Mouse (Mus musculus): ENCODE measurements around the gene Bean1. TPM values are rescaled to one million over a fixed set of nuclear protein-coding genes. Genes with fewer than 3 reads are reported as not detected.

Gene Bean1
- polyA plus RNA-seq, 1 experiment, result 23.0 TPM

- no peaks in the 10 kb centered on the region for H3K27me3 ChIP-seq (ENCODE audit: control insufficient read depth, insufficient read depth, low read length)
- TF ChIP-seq CTCF (IDR thresholded peaks at IDR 0.05; ENCODE audit: borderline replicate concordance, insufficient read depth, low read depth, low read length), result no peak
- TF ChIP-seq POLR2A (IDR thresholded peaks at IDR 0.05; ENCODE audit: borderline replicate concordance, insufficient read depth, low read length), result no peak
- WGBS, result 98% methylated on average over 4 of the region's 4 CpGs
Observed at GRCm38 (mm10) chr8:104232039-104232438, 61.8 kb downstream of the Bean1 start.

GRCm38 (mm10) chr8:104232919-104233318 lies 62.7 kb downstream of the Bean1 start:
- Histone ChIP-seq H3K27me3 (ENCODE audit: control insufficient read depth, insufficient read depth, low read length) (no peaks in the 10 kb centered on the region), H3K4me3 (replicated peaks; ENCODE audit: insufficient read depth, low read depth, low read length) (no peak overlapping the region), H3K4me1 (ENCODE audit: control insufficient read depth, insufficient read depth, low read length) (no peaks in the 10 kb centered on the region), H3K27ac (ENCODE audit: insufficient read depth, low read length) (no peak overlapping the region)
- DNase-seq, result no peak
- WGBS, result 99% methylated on average over 5 of the region's 5 CpGs
- TF ChIP-seq CTCF (IDR thresholded peaks at IDR 0.05; ENCODE audit: borderline replicate concordance, insufficient read depth, low read depth, low read length), result no peak
- no peak for TF ChIP-seq POLR2A (IDR thresholded peaks at IDR 0.05; ENCODE audit: borderline replicate concordance, insufficient read depth, low read length)

More at GRCm38 (mm10) chr8:104232039-104232438, 61.8 kb downstream of the Bean1 start:
- DNase-seq, result no peak
- Histone ChIP-seq H3K27ac (ENCODE audit: insufficient read depth, low read length) (no peak overlapping the region), H3K4me1 (ENCODE audit: control insufficient read depth, insufficient read depth, low read length) (no peaks in the 10 kb centered on the region), H3K4me3 (replicated peaks; ENCODE audit: insufficient read depth, low read depth, low read length) (no peak overlapping the region)

DNA sequence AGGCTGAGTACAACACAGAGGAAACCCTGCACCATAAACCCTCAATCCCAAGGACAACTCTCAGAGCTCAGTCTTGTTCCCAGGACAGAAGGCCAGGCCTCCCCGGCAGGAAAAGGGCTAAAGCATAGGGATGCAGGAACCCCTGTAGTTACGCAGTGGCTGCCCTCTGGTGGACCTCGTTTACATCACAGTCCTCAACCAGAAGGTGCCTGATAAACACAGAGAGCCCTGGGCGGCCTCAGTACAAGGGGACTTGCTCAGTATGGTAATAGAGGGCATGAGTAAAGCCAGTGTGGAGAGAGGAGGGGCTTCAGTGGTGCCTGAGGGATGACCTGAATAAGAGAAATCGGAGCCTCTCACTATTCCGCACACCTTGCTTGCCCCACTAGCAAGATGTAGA lies 64.3 kb downstream of the Bean1 start:
- DNase-seq, result no peak
- Histone ChIP-seq H3K27me3 (ENCODE audit: control insufficient read depth, insufficient read depth, low read length) (no peaks in the 10 kb centered on the region), H3K4me1 (ENCODE audit: control insufficient read depth, insufficient read depth, low read length) (no peaks in the 10 kb centered on the region), H3K4me3 (replicated peaks; ENCODE audit: insufficient read depth, low read depth, low read length) (no peak overlapping the region), H3K27ac (ENCODE audit: insufficient read depth, low read length) (no peak overlapping the region)
- WGBS, result 53% methylated on average over 6 of the region's 6 CpGs
- TF ChIP-seq CTCF (IDR thresholded peaks at IDR 0.05; ENCODE audit: borderline replicate concordance, insufficient read depth, low read depth, low read length), result no peak
- no peak for TF ChIP-seq POLR2A (IDR thresholded peaks at IDR 0.05; ENCODE audit: borderline replicate concordance, insufficient read depth, low read length)

GRCm38 (mm10) chr8:104239418-104239861 lies 69.2 kb downstream of the Bean1 start:
- no peak for TF ChIP-seq CTCF (IDR thresholded peaks at IDR 0.05; ENCODE audit: borderline replicate concordance, insufficient read depth, low read depth, low read length)
- no peak for TF ChIP-seq POLR2A (IDR thresholded peaks at IDR 0.05; ENCODE audit: borderline replicate concordance, insufficient read depth, low read length)
- no peaks in the 10 kb centered on the region for H3K4me1 ChIP-seq (ENCODE audit: control insufficient read depth, insufficient read depth, low read length)
- H3K27ac ChIP-seq (ENCODE audit: insufficient read depth, low read length), result no peak overlapping the region
- H3K27me3 ChIP-seq (ENCODE audit: control insufficient read depth, insufficient read depth, low read length), result no peaks in the 10 kb centered on the region
- no peak for DNase-seq
- 86% methylated on average over 10 of the region's 10 CpGs for WGBS
- H3K4me3 ChIP-seq (replicated peaks; ENCODE audit: insufficient read depth, low read depth, low read length), result no peak overlapping the region

GRCm38 (mm10) chr8:104242038-104242644 lies 71.9 kb downstream of the Bean1 start:
- Histone ChIP-seq H3K27me3 (ENCODE audit: control insufficient read depth, insufficient read depth, low read length) (no peaks in the 10 kb centered on the region), H3K4me1 (ENCODE audit: control insufficient read depth, insufficient read depth, low read length) (peaks cover 4% of the 10 kb centered on the region; the same call in 1 of the 2 replicates), H3K4me3 (replicated peaks; ENCODE audit: insufficient read depth, low read depth, low read length) (no peak overlapping the region), H3K27ac (ENCODE audit: insufficient read depth, low read length) (no peak overlapping the region)
- TF ChIP-seq POLR2A (IDR thresholded peaks at IDR 0.05; ENCODE audit: borderline replicate concordance, insufficient read depth, low read length) (no peak), CTCF (IDR thresholded peaks at IDR 0.05; ENCODE audit: borderline replicate concordance, insufficient read depth, low read depth, low read length) (no peak)
- 69% methylated on average over 12 of the region's 12 CpGs for WGBS
- no peak for DNase-seq

- no peak overlapping the region for H3K4me3 ChIP-seq (replicated peaks; ENCODE audit: insufficient read depth, low read depth, low read length)
- no peaks in the 10 kb centered on the region for H3K27me3 ChIP-seq (ENCODE audit: control insufficient read depth, insufficient read depth, low read length)
- WGBS, result 89% methylated on average over 4 of the region's 4 CpGs
- H3K4me1 ChIP-seq (ENCODE audit: control insufficient read depth, insufficient read depth, low read length), result peaks cover 4% of the 10 kb centered on the region; the same call in 1 of the 2 replicates
- H3K27ac ChIP-seq (ENCODE audit: insufficient read depth, low read length), result no peak overlapping the region
- DNase-seq, result no peak
- no peak for TF ChIP-seq POLR2A (IDR thresholded peaks at IDR 0.05; ENCODE audit: borderline replicate concordance, insufficient read depth, low read length)
- TF ChIP-seq CTCF (IDR thresholded peaks at IDR 0.05; ENCODE audit: borderline replicate concordance, insufficient read depth, low read depth, low read length), result no peak
Observed at GRCm38 (mm10) chr8:104246621-104247020, 76.4 kb downstream of the Bean1 start.

GRCm38 (mm10) chr8:104247054-104247907 lies 77.0 kb downstream of the Bean1 start:
- Histone ChIP-seq H3K4me3 (replicated peaks; ENCODE audit: insufficient read depth, low read depth, low read length) (peak overlapping the region; percentile 74), H3K27ac (ENCODE audit: insufficient read depth, low read length) (no peak overlapping the region), H3K4me1 (ENCODE audit: control insufficient read depth, insufficient read depth, low read length) (peaks cover 4% of the 10 kb centered on the region; the same call in 1 of the 2 replicates), H3K27me3 (ENCODE audit: control insufficient read depth, insufficient read depth, low read length) (no peaks in the 10 kb centered on the region)
- 72% methylated on average over 22 of the region's 22 CpGs for WGBS
- no peak for DNase-seq
- TF ChIP-seq CTCF (IDR thresholded peaks at IDR 0.05; ENCODE audit: borderline replicate concordance, insufficient read depth, low read depth, low read length) (no peak), POLR2A (IDR thresholded peaks at IDR 0.05; ENCODE audit: borderline replicate concordance, insufficient read depth, low read length) (no peak)

Data from cerebellum, adult 2 months (tissue).